Mouse (Mus musculus): Measurements from ENCODE around the gene Tbc1d22a. TPM values are rescaled to one million over a fixed set of nuclear protein-coding genes. Genes with fewer than 3 reads are reported as not detected.

Gene Tbc1d22a
- polyA plus RNA-seq, 1 experiment from 2014 or later, result 12.4 TPM

- 83% methylated on average over 5 of the region's 5 CpGs for WGBS
- no peak overlapping the region for H3K27ac ChIP-seq
These were observed 214.2 kb downstream of the Tbc1d22a start for GRCm38 (mm10) chr15:86428496-86428895.

DNA sequence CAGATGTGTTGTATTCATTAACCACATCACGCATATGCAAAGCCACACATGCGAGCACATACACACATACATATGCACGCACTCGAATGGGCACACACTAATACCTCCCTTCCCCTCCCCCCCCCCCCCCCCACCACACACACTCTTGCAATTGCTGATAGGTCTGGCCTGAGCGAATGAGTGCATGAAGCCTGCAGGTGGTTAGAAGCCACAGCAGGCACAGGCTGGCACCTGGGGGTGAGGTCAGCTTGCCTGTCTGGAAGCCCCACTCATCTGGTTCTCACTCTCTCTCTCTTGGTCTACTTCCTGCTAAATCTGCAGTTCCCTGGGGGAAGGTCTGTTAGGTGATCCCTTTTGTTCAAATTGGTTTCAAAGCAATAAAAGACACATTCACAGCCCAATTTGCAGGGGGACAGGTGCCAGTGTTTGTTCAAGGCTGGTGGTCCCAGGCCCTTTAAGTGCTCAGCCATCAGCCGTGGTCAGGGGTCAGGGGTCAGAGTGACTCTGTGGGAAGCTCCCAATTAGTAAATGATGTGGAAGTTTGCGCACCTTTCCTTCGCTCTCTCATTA, 215.6 kb downstream of the Tbc1d22a start:
- H3K4me1 ChIP-seq, result peaks cover 4% of the 10 kb centered on the region; the same call in 1 of the 2 replicates
- WGBS, result 40% methylated on average over 8 of the region's 8 CpGs
- no peaks in the 10 kb centered on the region for H3K36me3 ChIP-seq
- no peak overlapping the region for H3K27ac ChIP-seq
- no peaks in the 10 kb centered on the region for H3K27me3 ChIP-seq
- ATAC-seq (ENCODE audit: insufficient number of reproducible peaks, low FRiP score, low TSS enrichment, low read depth), result no peak; the same call in 1 of the 2 replicates
- H3K9ac ChIP-seq, result no peak overlapping the region
- no peak overlapping the region for H3K4me2 ChIP-seq
- no peaks in the 10 kb centered on the region for H3K9me3 ChIP-seq
- no peak overlapping the region for H3K4me3 ChIP-seq

More at GRCm38 (mm10) chr15:86428496-86428895, 214.2 kb downstream of the Tbc1d22a start:
- Histone ChIP-seq H3K9ac (no peak overlapping the region), H3K27me3 (no peaks in the 10 kb centered on the region), H3K36me3 (no peaks in the 10 kb centered on the region), H3K4me3 (no peak overlapping the region), H3K9me3 (no peaks in the 10 kb centered on the region), H3K4me2 (no peak overlapping the region), H3K4me1 (peaks cover 4% of the 10 kb centered on the region; the same call in 1 of the 2 replicates)
- no peak for ATAC-seq (ENCODE audit: insufficient number of reproducible peaks, low FRiP score, low TSS enrichment, low read depth)

DNA sequence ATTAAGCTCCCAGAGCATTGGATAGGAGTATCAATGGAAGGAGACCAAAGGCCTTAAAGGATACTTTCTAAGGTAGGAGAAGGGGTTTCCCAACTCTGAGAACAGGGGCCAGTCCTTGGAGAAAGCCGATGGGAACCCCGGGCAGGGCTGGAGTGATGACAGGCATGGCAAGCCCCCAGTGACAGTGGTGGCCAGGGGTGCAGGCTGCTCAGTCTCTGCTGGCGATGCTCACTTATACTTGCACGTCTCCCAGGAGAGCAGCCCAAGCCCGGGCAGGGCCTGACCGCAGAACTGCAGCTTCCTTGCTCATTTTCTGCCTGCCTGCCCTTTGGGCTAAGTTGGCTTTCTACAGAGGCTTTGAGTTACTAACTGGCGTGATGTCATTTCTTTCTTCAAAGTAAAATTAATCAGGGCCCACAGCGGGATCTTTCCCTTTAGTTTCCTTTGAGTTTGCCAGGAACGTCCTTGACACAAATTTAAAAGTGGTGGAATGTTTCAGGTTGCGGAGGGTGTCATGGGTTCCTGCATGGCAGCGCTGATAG, 217.4 kb downstream of the Tbc1d22a start:
- Histone ChIP-seq H3K27me3 (no peaks in the 10 kb centered on the region), H3K9me3 (no peaks in the 10 kb centered on the region), H3K4me1 (peaks cover 4% of the 10 kb centered on the region; the same call in 1 of the 2 replicates), H3K36me3 (no peaks in the 10 kb centered on the region), H3K27ac (no peak overlapping the region), H3K4me2 (no peak overlapping the region), H3K4me3 (no peak overlapping the region), H3K9ac (no peak overlapping the region)
- ATAC-seq (ENCODE audit: insufficient number of reproducible peaks, low FRiP score, low TSS enrichment, low read depth), result no peak
- 67% methylated on average over 11 of the region's 11 CpGs for WGBS

GRCm38 (mm10) chr15:86432791-86433190, 218.5 kb downstream of the Tbc1d22a start:
- no peak overlapping the region for H3K4me3 ChIP-seq
- H3K27ac ChIP-seq, result no peak overlapping the region
- no peaks in the 10 kb centered on the region for H3K27me3 ChIP-seq
- no peaks in the 10 kb centered on the region for H3K36me3 ChIP-seq
- no peak for ATAC-seq (ENCODE audit: insufficient number of reproducible peaks, low FRiP score, low TSS enrichment, low read depth)
- H3K4me1 ChIP-seq, result peaks cover 4% of the 10 kb centered on the region; the same call in 1 of the 2 replicates
- no peak overlapping the region for H3K9ac ChIP-seq
- H3K4me2 ChIP-seq, result no peak overlapping the region
- H3K9me3 ChIP-seq, result no peaks in the 10 kb centered on the region

DNA sequence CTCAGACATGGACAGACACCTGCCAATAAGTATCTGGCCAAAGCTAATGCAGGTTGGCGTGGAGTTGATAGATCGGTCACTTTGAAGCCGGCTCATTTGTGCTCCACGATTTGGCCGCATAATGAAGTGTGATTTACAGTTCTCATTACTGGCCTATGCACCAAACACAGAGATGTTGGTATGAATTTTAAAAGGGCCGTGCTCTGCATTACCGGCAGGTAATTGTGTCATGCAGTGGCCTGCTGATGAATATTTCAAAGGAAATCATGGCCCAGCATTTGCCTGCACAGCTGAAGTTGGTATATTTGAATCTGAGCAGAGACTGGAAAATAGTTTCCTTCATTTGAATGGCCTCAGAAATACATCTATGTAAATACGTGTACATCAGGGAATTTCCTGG, 219.1 kb downstream of the Tbc1d22a start:
- no peak for ATAC-seq (ENCODE audit: insufficient number of reproducible peaks, low FRiP score, low TSS enrichment, low read depth)
- no peaks in the 10 kb centered on the region for H3K9me3 ChIP-seq
- no peaks in the 10 kb centered on the region for H3K36me3 ChIP-seq
- no peak overlapping the region for H3K9ac ChIP-seq
- no peak overlapping the region for H3K4me3 ChIP-seq
- WGBS, result 49% methylated on average over 8 of the region's 8 CpGs
- H3K4me2 ChIP-seq, result no peak overlapping the region
- peaks cover 4% of the 10 kb centered on the region; the same call in 1 of the 2 replicates for H3K4me1 ChIP-seq
- H3K27ac ChIP-seq, result no peak overlapping the region
- no peaks in the 10 kb centered on the region for H3K27me3 ChIP-seq

DNA sequence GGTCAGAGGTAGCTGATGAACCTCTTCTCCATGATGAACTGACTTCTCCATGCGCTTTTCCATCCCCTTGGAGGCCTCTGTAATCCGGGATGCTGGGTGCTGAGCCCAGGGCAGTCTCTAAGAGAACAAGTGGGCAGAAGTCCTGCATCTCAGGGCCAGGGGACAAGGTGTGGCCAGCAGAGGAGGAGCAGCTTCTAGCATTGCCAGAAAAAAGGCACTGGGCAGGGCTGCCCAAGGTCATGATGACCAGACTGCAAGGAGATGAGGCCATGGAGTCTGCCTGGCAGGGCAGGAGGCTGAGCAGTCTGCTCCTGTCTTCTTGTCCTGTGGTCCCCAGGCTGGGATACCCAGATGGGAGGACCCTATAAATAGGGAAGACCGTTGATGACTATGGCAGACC, 220.0 kb downstream of the Tbc1d22a start:
- Histone ChIP-seq H3K27me3 (no peaks in the 10 kb centered on the region), H3K4me1 (peaks cover 4% of the 10 kb centered on the region; the same call in 1 of the 2 replicates), H3K36me3 (no peaks in the 10 kb centered on the region), H3K4me3 (no peak overlapping the region), H3K4me2 (no peak overlapping the region), H3K9ac (no peak overlapping the region), H3K27ac (no peak overlapping the region), H3K9me3 (no peaks in the 10 kb centered on the region)
- WGBS, result 86% methylated on average over 3 of the region's 3 CpGs
- no peak for ATAC-seq (ENCODE audit: insufficient number of reproducible peaks, low FRiP score, low TSS enrichment, low read depth)

- H3K27ac ChIP-seq, result no peak overlapping the region
- no peak for ATAC-seq (ENCODE audit: insufficient number of reproducible peaks, low FRiP score, low TSS enrichment, low read depth)
- no peak overlapping the region for H3K4me3 ChIP-seq
- no peak overlapping the region for H3K9ac ChIP-seq
- no peak overlapping the region for H3K4me2 ChIP-seq
- H3K27me3 ChIP-seq, result no peaks in the 10 kb centered on the region
- WGBS, result 75% methylated on average over 2 of the region's 2 CpGs
- no peaks in the 10 kb centered on the region for H3K36me3 ChIP-seq
- no peaks in the 10 kb centered on the region for H3K9me3 ChIP-seq
- no peaks in the 10 kb centered on the region for H3K4me1 ChIP-seq
These were observed 223.1 kb downstream of the Tbc1d22a start for GRCm38 (mm10) chr15:86437346-86437745.

- no peak overlapping the region for H3K4me3 ChIP-seq
- H3K27me3 ChIP-seq, result no peaks in the 10 kb centered on the region
- H3K36me3 ChIP-seq, result no peaks in the 10 kb centered on the region
- H3K4me1 ChIP-seq, result no peaks in the 10 kb centered on the region
- H3K9me3 ChIP-seq, result no peaks in the 10 kb centered on the region
- H3K4me2 ChIP-seq, result no peak overlapping the region
- WGBS, result 93% methylated on average over 15 of the region's 15 CpGs
- no peak for ATAC-seq (ENCODE audit: insufficient number of reproducible peaks, low FRiP score, low TSS enrichment, low read depth)
- H3K27ac ChIP-seq, result no peak overlapping the region
- no peak overlapping the region for H3K9ac ChIP-seq
These were observed 224.9 kb downstream of the Tbc1d22a start for GRCm38 (mm10) chr15:86439015-86439796.

DNA sequence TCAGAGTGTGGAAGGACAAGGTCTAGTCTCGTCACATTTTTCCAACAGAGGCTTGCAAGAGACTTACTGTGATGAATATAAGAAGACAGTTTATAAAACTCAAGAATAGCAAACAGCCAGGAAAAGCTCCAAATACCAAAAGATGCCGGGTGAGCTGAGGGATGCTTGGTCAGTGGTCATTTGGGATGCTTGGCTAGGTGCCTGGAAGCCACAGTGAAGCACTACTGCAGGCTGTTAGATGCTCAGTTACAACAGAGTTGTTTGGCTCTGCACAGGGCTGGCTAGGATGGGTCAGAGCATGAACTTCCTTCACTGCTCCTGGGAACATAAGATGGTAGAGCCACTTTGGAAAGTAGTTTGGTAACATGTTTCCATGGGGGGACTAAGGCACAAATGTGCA, 230.0 kb downstream of the Tbc1d22a start:
- 87% methylated on average over 2 of the region's 2 CpGs for WGBS
- no peak for ATAC-seq (ENCODE audit: insufficient number of reproducible peaks, low FRiP score, low TSS enrichment, low read depth)
- H3K9ac ChIP-seq, result no peak overlapping the region

DNA sequence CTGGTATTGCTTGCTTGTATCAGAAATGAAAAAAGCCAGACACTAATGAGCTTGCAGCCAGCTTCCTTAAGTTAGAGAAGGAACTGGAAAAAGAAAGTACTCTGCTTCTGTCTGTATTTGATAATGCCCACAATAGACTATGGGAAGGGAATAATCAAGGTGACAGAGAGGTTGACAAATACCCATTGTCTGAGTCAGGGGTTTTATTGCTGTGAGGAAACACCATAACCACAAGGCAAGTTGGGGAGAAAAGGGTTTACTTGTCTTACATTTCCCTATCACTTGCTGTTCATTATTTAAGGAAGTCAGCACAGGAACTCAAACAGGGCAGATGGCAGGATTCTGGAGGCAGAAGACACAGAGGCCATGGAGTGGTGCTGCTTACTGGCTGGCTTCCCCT, 231.8 kb downstream of the Tbc1d22a start:
- Histone ChIP-seq H3K9ac (no peak overlapping the region), H3K9me3 (no peaks in the 10 kb centered on the region), H3K4me1 (no peaks in the 10 kb centered on the region), H3K27ac (no peak overlapping the region), H3K27me3 (no peaks in the 10 kb centered on the region), H3K4me3 (no peak overlapping the region), H3K4me2 (no peak overlapping the region), H3K36me3 (no peaks in the 10 kb centered on the region)
- no peak for ATAC-seq (ENCODE audit: insufficient number of reproducible peaks, low FRiP score, low TSS enrichment, low read depth)

More for the DNA sequence above, 230.0 kb downstream of the Tbc1d22a start:
- Histone ChIP-seq H3K9me3 (no peaks in the 10 kb centered on the region), H3K4me3 (no peak overlapping the region), H3K36me3 (no peaks in the 10 kb centered on the region), H3K27ac (no peak overlapping the region), H3K4me2 (no peak overlapping the region), H3K27me3 (no peaks in the 10 kb centered on the region), H3K4me1 (no peaks in the 10 kb centered on the region)

- 79% methylated on average over 7 of the region's 7 CpGs for WGBS
- Histone ChIP-seq H3K9me3 (no peaks in the 10 kb centered on the region), H3K4me3 (no peak overlapping the region), H3K36me3 (no peaks in the 10 kb centered on the region), H3K4me2 (no peak overlapping the region), H3K27ac (no peak overlapping the region), H3K9ac (no peak overlapping the region), H3K4me1 (no peaks in the 10 kb centered on the region), H3K27me3 (no peaks in the 10 kb centered on the region)
- no peak for ATAC-seq (ENCODE audit: insufficient number of reproducible peaks, low FRiP score, low TSS enrichment, low read depth)
These were observed 233.0 kb downstream of the Tbc1d22a start for GRCm38 (mm10) chr15:86447251-86447650.

DNA sequence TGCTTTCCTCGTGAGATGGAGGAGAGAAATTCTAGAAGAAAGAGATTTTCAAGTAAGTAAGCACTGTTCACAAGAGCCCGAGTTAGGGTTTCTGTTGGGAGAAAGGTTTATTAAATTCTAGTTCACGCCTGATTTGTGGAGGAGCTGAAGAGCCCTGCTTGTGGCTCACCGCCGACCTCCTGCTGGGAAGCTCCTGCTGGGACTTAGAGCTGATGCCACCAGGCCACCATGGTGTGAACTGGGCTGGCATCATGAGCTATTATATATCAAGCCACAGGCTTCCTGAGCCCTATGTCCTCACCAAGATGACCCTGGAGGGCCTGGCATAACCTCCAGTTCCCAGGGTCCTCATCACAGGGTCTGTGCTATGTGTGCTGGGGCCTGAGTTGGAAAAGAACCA, 235.0 kb downstream of the Tbc1d22a start:
- ATAC-seq (ENCODE audit: insufficient number of reproducible peaks, low FRiP score, low TSS enrichment, low read depth), result no peak
- no peak overlapping the region for H3K4me2 ChIP-seq
- H3K9me3 ChIP-seq, result no peaks in the 10 kb centered on the region
- H3K4me3 ChIP-seq, result no peak overlapping the region
- no peak overlapping the region for H3K27ac ChIP-seq
- no peak overlapping the region for H3K9ac ChIP-seq
- H3K36me3 ChIP-seq, result no peaks in the 10 kb centered on the region
- no peaks in the 10 kb centered on the region for H3K4me1 ChIP-seq
- WGBS, result 85% methylated on average over 5 of the region's 5 CpGs
- no peaks in the 10 kb centered on the region for H3K27me3 ChIP-seq

Measured in limb, embryonic 15.5 days (tissue).